Mouse (Mus musculus): ENCODE measurements at regions not wholly inside any gene's neighbourhood (a gene's known extent, or its start where the extent isn't known, plus 50 kb on each side); places are given as distances from the start of the nearest gene placed in this dataset.

- TF ChIP-seq POLR2A (IDR thresholded peaks at IDR 0.05; ENCODE audit: insufficient read length, low read depth) (no peak), MAX (IDR thresholded peaks at IDR 0.05; ENCODE audit: low read depth) (no peak), USF1 (IDR thresholded peaks at IDR 0.05; ENCODE audit: low read depth) (no peak), MYOG (IDR thresholded peaks at IDR 0.05; ENCODE audit: control insufficient read depth in 1 of 3, insufficient read depth in 1 of 3, insufficient read length in 2 of 3, low read depth in 2 of 3) (no peak), E2F4 (IDR thresholded peaks at IDR 0.05; ENCODE audit: insufficient read depth) (no peak), TCF3 (IDR thresholded peaks at IDR 0.05; ENCODE audit: insufficient read length, low read depth) (no peak)
These were observed 309.6 kb downstream of the Rbm26 start for GRCm38 (mm10) chr14:104867540-104867939.

Data from myocyte (in vitro differentiated cells).